Mouse (Mus musculus): ENCODE data around the gene Olfr885.

DNA sequence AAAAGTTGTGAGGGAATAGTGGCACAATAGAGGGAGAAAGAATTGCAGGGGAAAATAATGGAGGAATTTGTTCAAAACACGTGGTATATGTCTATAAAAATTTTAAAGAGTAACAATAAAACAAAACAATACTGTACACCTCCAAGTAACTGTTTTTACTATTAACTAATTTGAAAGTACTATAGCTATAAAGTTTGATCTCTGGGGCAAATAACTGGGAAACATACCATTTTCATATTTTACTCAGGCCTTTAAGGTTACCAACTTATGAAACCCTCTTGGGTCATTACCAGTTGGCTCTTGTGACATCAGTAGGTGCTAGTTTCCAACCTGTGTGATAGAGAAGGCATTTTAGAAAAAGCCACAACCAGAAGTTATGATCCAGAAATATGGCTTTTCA is 22.6 kb downstream of the Olfr885 start, which contains the start of gene Olfr887:
- TF ChIP-seq CTCF (IDR thresholded peaks at IDR 0.05; ENCODE audit: low read depth) (no peak), EP300 (IDR thresholded peaks at IDR 0.05; ENCODE audit: low read depth) (no peak)
